Mouse (Mus musculus) kidney, postnatal 36 days (tissue): ENCODE measurements around the gene Olfr715b.
"Not testable (repeated sequence)": the region's sequence is repeated elsewhere in the genome, so short reads cannot be mapped to it uniquely, and the experiment has no call there.

Source experiments
- DNase-seq, 2 experiments: peaks; one replicate each; pipeline ENCODE4 v3.0.0; 2021 to 2022; ENCODE audit warnings: mixed read lengths in 2 of 2

The Olfr715b gene

DNA sequence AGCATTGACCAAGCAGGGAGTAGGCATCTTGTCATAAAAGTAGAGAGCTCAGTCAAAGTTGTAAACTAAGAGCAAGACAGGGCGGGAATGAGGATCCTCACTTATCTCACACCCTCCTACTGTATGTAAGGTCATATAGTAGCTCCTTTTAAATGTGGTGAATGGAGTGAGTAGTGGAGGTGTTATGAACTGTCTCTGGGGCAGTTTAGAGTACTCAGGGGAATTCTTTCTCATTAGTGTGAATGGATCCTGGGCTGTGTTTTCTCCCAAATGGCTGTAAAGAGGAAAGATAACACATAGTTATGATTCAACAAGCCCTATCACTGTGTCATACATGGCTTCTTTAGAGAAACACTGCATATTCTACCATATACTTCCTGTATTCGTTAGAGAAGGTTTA lies at the start of gene Olfr715b:
Gene Olfr715b, minus strand, starts transcription at position 101 of the 400 bp plus-strand sequence.
- DNase-seq: not testable (repeated sequence)

DNA sequence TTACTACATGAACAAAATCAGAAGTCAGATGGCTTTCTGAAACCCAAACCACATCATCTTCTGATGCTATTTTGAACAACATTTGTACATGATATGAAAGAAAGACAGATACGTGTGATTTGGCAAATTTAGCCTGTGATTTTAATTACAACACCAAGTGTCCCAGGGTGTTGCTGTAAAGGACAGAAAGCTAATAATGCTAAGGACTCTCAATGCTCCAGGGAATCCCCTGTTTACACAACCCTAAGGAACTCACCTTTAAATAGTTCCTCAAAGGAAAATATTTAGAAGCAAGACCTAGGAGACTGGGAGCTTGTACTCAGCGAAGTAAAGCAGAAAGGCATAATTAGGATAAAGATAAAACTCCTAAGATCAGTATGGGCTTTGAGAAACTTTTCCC lies 27.9 kb upstream of the Olfr715b start, which contains the start of gene Olfr716:
Gene Olfr716, plus strand, starts transcription at position 301 of the 400 bp plus-strand sequence.
- not testable (repeated sequence) for DNase-seq

DNA sequence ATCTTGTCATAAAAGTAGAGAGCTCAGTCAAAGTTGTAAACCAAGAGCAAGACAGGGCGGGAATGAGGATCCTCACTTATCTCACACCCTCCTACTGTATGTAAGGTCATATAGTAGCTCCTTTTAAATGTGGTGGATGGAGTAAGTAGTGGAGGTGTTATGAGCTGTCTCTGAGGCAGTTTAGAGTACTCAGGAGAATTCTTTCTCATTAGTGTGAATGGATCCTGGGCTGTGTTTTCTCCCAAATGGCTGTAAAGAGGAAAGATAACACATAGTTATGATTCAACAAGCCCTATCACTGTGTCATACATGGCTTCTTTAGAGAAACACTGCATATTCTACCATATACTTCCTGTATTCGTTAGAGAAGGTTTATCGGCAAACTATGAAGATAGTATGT lies 20.8 kb upstream of the Olfr715b start, which contains the start of gene Olfr715:
Gene Olfr715, minus strand, starts transcription at position 101 of the 400 bp plus-strand sequence.
- DNase-seq: not testable (repeated sequence)

DNA sequence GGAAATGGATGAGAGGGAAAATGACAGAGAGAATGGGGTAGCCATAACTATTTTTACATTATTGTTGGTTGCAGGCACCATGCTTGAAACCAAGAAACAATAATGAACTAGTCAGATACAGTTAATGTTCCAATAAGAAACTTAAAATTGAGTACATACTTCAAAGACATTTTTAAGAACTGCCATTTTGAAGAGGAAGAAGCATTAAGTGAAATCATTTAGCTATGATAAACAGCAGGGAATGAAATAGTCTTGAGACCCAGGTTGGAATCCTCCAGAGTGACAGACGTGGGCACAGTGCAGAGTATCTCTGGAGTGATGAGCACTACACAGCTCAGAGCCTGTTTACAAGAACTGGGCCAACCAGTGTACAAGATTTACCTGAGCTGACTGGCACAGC lies 17.2 kb downstream of the Olfr715b start, which contains the start of gene Olfr17:
Gene Olfr17, plus strand, starts transcription at position 301 of the 400 bp plus-strand sequence.
- no peak for DNase-seq

DNA sequence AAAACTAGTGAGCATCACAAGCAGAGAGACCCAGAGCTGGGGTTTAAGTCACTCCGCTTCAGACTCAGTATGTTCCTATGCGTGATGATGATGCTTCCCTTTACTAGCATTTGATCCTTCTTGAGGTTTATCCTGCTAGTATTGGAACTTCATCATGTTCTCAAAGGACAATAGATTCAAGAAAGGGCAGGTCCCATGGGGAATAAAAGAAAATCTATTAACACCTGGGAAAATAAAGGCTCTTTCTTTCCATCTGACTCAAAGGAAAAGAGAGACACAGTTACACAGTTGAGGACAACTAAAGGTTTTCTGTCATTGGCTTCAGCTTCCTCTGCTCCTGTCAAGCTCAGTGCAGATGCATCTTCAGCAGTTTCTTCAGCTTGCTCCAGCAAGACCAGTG lies 39.5 kb downstream of the Olfr715b start, which contains the start of gene Olfr714:
Gene Olfr714, plus strand, starts transcription at position 301 of the 400 bp plus-strand sequence.
- no peak for DNase-seq
